Mouse (Mus musculus) bone marrow, adult 2 months (tissue): ENCODE measurements around the gene Stoml1.

Experiments
- CTCF ChIP-seq: fragments of 200-500 bp; IDR thresholded peaks from 2 replicates; pipeline ENCODE4 v1.5.1; 2011; ENCODE audit warnings: low read length, control low read depth; ENCODE audit not compliant: control insufficient read depth, insufficient read depth
- POLR2A ChIP-seq: fragments of 200-500 bp; IDR thresholded peaks from 2 replicates; pipeline ENCODE4 v1.6.1; 2011; ENCODE audit warnings: low read depth, mild to moderate bottlenecking, control low read depth, low read length, borderline replicate concordance; ENCODE audit not compliant: control insufficient read depth

GRCm38 (mm10) chr9:58268384-58269313, 15.7 kb downstream of the Stoml1 start:
- TF ChIP-seq CTCF (peak; percentile 63), POLR2A (no peak)
